Mouse (Mus musculus) urinary bladder, postnatal 36 days (tissue): ENCODE data around the gene Adam1b.

ENCODE experiments used
- DNase-seq, 2 experiments: peaks; one replicate each; pipeline ENCODE4 v3.0.0; 2022; ENCODE audit warnings: low spot score in 2 of 2, mixed read lengths in 1 of 2

Gene Adam1b

DNA sequence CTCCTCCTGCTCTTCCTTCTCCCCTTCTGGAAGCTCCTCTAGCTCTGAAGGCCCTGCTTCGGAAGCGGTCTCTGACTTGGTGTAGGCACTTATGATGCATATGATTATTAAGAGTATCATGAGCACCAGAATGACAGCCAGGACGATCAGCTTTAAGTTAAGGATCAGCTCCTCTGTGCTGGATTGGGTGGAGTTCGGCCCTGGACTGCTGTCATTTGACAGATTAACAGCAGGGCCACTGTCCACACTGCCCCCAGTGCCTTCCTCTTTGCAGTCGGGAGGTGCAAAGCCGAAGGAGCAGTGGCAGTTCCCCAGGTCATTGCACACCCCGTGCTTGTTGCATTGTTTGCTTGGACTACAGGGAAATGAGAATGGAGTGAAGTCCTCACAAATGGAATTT, 2.5 kb downstream of the Adam1b start:
- no peak for DNase-seq

DNA sequence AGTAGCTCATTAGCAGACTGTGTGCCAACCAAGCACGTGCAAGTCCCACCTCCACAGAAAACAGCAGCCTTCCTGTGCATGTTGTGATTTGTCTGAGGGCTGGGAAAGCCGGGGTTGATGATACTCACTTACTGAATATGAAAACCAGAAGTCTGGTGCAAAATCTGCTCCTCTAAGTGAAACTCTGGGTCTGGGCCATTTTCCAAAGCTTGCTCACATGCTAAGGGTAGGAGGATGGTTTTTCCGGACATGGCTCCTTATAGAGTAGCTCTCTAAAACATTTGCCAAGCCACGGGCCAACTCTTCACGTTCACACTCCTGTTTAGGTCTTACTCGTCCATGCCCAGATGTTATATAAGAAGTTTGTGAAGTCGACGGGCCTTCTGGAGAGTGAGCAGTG, 9.9 kb downstream of the Adam1b start:
- no peak for DNase-seq

DNA sequence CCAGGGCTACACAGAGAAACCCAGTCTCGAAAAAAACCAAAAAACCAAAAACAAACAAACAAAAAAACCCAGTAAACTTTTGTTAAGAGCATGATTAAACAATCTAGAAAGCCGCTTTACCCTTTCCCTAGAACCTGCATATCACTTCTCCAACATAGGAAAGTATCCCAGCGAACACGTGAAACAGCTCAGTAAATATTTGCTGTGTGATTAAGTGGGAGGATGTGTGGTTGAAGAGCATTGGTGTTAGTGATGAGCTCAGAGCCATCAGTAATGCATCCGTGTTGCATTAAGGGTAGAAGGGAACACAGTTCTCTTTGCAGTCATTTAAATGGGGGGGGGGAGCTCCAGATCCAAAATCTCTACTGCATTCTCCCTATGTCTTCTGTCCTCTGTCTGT, 18.4 kb downstream of the Adam1b start:
- DNase-seq, result no peak

DNA sequence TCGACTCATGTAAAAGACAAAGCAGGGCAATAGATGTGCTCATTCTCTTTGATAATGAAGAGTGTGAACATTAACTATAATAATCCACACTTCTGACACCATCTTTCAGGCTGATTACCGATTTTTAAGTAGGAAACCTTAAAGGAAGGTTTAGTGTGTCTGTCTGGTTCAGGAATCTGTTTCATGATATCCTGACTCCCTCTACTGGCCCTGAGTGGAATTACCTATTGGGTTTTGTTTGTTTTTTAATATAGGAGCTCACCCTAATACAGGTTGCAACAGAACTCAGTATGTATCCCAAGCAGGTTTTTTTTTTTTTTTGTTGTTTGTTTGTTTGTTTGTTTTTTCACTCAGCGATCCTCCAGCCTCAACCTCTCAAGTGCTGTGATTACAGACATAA, 25.6 kb downstream of the Adam1b start:
- peak in 1 of 2 experiments; percentile 20 for DNase-seq

DNA sequence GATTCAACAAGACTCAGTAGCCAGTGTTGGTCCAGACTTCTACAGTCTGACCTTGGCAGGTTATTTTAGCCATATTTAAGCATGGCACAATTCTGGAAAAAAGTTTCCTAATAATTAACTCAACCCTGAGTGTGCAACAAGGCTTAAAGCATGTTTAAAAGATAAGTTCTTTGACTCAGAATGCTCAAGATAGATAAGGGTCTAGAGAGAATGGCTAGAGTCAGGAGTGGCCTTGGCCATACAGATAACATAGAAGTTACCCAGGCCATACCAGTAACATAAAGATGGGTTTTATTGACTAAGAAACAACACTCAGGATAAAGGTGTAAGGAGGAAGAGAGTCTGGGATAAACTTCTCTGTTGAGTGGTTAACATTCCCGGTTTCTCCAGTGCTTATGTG, 27.2 kb downstream of the Adam1b start:
- DNase-seq, result no peak

DNA sequence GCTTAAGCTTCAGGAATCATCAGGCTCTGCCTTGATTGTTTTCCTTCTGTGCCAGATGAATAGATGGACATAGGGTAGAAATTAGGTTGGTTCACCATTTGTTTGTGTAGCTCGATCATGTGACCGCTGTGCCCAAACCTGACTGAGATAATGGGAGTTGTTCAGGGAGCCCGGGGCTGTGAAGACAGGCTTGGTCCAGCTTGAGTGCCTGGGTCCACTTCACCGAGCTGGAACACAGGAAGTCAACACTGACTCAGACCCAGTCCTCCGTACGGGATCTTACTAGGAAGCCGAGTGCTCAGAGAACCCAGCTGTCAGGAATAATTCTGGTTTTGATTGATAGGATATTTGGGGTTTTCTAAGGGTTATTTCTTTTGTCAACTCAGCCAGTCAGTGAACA, 28.6 kb downstream of the Adam1b start:
- peak; percentile 30 to 39 for DNase-seq

DNA sequence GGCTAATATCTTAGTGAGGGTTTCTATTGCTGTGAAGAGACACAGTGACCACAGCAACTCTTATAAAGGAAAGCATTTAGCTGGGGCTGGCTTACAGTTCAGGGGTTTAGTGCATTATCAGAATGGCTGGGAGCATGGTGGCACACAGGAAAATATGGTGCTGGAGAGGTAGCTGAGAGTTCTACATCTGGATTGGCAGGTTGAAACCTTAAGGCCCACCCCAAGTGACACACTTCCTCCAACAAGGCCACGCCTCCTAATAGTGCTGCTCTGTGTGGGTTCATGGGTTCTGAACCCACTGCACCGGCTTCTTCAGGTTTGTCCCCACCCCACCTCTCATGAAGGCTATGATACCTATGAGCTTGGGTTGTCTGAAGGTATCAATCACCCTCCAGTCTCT, 30.8 kb downstream of the Adam1b start:
- no peak for DNase-seq

DNA sequence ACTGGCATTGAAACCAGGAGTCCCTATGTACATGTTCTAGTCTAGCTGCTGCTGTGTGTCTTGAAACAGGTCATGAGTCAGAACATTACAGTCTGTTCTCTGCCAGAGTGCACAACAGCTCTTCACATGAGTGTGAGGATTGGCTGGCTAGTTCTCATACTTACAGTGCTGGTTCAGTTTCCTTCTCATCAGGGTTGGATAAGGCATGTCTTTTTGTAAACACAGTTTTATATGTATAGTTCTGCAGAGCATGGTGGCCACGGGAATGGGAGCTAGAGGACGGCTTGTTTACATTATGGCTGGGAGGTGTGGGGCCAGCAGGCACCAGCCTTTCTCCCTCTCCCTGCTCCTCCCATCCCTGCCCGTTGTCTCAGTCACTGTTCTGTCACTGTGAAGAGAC, 33.7 kb downstream of the Adam1b start:
- DNase-seq, result no peak

DNA sequence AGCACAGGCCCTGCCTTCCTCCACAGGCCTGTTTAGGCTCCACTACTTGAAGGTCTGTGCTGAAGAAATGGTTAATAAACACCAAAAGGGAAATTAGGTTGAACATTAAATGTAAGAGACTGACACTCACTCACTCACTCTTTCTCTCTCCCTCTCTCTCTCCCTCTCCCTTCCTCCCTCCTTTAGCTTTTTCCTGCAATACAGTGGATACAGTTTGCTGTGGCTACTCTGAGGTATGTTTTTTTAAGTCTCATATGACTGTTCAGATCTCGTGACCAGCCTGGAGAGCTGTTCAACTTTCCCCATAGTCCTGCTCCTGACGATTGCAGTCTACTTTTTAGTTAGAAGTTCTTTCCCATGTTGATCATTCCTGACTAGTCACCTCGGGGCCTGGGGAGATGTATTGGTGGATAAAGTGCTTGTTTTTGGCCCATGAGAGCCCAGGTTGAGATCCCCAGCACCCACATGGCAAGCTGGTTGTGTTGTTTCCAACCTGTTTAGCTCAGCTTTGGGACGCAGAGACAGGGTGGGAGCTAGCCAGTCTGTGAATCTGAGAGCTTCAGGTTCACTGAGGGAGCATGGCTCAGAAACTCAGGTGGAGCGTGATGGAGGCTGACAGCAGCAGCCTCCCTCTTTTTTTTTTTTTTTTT, 39.5 kb downstream of the Adam1b start:
- DNase-seq, result no peak

DNA sequence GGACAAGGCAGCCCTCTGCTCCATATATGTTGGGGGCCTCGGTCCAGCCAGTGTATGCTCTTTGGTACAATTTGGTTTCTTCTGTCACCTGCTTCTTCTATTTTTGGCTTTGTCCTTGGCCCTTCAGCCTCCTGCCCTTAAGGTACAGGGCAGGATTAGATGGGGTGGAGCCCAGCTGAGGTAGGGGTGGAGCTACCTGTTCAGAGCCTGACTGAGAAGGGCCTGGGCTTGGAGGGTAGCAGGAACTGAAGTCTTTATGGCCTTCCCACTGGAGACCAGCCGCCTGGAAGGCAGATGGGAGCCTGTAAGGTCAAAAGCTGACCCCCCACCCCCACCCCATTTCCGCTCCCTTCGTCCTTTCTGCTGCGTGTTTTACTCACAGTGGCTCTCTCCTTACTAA, 40.3 kb downstream of the Adam1b start:
- no peak for DNase-seq

DNA sequence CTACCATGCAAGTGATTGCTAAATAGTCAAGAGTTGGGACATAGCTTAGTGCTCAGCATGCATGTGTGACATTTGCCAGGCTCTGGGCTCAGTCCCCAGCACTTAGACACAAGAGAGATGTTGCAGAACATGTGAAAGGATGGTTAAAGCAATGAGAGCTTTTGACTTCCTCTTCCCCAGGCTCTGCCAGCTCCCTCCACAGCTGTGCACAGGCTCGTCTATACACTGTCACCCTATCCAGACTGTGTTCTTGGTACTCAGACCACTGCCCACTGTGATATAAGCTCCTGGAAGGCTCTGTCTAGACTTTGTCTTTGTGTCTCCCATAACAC, 41.1 kb downstream of the Adam1b start:
- no peak for DNase-seq

DNA sequence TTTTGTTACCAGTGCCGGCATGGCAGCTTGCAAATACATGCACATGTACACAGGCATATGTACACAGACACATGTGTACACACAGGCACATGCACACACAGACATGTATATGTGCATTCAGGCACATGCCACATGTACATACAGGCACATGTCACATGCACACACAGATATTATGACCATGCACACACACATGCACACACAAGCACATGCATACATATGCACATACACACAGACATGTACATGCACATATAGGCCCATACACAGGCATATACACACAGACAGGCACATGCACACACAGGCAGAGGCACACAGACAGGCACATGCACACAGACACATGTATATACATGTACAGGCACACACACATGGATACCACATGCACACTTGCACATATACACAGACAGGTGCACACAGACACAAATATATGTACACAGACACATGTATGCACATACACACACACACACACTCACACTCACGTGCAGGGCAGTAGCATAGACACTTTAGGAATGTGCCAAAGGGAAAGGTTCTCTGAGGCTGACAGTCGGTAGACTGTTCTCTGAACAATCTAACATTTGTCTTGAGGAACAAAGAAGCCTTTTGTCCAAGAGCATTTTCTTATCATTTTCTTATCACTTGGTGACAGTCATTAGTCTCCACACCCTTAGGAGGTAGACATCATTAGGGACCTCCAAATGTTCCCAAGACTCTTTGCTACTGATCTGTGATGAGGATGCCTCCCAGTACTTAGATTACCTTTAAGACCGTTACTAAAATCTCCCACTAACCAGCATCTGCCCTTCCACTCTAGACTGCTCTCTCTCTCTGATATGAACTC, 41.7 kb downstream of the Adam1b start:
- no peak for DNase-seq

DNA sequence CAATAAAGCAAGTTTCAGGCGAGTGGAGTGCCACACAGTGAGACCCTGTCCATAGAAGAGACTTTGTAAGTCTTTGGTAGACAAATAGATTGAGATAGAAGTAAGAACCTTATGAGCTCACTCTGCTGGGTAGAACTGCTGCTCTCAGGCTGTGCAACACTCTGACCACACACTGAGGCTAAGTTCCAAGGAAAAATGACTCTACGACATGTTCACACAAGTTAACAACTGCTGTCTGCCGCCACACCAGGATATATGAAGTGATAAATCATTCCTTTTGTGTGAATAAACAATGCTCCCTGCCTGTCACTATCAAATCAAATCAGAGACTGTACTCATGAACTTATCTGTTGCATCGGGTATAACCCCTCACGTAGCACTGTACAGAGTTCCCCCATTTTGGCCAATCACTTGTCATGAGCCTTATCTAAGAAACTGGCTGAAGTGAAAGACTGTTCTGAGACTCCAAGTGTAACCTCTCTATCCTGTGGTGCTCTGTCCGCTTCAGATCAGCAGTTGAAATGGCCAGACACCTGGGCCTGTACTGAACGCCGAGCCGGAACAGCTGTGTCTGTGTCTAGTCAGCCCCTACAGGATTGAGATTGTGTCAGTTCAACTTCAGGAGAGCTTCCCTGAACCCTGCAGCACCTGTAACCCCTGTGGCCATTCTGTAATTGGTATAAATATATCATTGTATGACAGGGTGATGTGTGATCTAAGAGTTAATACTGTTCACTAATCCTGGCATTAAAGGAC, 47.5 kb downstream of the Adam1b start:
- DNase-seq, result no peak

DNA sequence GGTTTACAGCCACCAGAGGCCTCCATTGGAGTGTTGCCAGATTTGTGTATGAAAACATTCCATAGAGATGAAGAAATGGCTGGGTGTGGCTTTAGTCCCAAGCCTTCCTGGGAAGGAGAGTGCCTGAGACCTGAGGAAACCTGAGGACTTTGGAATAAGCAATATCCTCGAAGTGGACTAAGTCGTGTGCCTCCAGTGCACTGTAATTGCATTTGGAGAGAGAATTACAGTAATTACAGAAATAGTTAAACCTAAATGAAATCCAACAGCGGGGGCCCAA, 48.8 kb downstream of the Adam1b start:
- DNase-seq, result no peak

DNA sequence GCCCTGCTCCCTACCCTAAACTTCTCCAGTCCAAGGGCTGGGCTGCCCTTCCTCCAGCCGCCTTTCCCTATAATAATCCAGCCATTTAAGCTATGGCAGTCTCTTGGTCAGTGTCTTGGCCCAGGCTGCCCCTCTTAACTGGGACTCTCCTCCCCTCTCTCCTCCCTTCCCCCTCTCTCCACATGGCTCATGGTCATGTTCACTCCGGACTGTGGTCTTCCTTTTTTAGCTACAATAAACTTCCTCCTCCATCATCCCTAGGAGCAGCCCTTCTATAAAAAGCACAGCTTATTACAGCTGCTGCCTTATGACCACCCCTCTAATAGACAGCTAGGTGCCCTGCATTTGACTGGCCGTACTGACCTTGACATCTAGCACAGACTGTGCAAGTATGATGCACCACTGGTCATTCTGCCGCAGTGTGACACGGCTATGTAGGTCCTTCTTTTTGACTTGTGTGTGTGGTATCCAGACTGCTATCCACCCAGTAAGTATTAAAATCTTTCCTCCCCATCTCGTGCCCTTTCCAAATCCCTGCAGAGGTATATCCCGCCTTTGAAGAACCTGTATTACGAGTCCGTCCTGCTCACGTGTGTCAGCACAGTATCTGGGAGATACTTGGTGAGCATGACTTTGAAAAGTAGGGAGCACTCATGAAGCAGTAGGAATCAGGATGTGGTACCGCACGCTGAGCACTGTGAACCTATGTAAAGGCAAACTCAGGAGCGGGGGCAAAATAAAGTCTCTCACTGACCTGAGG, 49.3 kb downstream of the Adam1b start:
- DNase-seq, result no peak

DNA sequence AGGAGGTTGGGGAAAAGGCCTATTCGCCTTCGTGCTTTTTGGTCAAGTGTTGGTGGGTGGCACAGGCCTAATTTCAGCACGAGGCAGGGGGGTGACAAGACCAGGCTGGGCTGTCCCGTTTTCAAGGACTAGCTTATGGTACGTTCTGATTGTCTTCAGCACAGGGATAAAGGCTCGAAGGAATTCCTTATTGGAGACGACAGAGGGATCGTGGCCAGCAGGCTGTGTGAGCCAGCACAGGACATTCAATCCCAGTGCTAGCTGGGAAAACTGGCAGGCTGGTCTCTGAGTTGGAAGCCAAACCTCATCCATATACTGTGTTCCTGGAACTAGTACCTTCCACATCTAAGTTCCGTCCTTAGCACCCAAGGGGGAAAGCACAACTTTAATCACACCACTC, 50.3 kb downstream of the Adam1b start:
- DNase-seq, result peak in 1 of 2 experiments; percentile 41

DNA sequence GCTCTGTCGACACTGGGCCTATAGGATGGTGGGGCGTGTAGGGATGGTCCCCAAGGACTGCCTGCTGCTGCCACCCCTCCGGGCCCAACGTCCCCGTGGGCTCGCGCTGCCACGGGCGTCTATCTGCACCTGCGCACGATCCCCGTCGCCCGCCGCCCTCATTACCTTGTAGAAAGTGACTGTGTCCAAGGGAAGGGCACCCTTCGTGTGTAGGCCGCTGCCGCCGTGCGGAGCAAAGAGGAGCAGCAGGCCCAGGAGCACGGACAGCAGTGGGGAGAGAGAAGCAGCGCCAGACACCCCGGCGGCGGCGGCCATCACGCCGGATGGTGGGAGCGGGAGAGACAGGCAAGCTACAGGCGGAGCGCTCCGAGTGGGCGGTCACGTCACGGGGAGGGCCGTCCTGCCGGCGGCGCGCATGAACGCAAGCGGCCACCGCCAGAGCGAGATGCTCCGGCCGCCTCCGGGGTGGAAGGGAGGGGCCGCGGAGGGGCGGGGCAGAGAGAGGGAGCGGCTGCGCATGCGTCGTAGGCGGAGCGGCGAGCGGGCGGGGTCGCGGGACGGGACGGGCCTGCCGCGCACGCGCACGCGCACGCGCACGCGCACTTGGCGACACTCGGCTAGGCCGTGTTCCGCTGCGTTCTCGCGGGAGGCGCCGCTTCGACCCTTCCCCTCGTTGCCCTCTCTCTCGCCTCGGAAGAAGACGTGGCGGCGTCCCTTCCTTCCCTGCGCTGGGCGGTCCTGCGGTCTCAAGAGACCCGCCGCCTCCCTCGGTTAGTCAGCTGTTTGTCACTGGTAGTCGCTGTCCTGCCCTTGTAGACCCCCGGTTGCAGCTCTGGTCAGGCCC, 51.0 kb downstream of the Adam1b start, which contains the start of gene Erp29:
Gene Erp29 (minus strand): TSS at position 481 of the 844 bp plus-strand sequence.
- DNase-seq, result peak; percentile 98 to 99

DNA sequence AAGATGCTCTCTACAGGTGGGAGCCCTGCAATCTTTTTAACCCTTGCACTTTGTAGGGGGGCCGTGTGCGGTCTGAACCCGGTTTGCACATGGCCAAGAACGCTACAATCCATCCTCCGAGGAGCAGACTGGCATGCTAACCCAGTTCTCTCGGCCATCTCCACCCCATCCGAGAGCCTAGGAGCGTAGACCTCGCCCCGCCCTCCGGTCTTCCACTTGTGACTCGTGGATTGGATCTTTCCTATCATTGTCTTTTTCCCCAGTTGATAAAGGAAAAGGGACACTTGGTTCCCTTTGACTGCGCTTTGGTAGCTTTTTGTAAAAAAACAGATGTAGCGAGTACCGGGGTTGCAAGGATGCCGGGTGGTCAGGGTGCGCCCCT, 51.6 kb downstream of the Adam1b start, which contains the start of gene Tmem116:
Gene Tmem116 (plus strand): TSS at position 250 of the 382 bp plus-strand sequence.
- peak in 1 of 2 experiments; percentile 34 for DNase-seq

DNA sequence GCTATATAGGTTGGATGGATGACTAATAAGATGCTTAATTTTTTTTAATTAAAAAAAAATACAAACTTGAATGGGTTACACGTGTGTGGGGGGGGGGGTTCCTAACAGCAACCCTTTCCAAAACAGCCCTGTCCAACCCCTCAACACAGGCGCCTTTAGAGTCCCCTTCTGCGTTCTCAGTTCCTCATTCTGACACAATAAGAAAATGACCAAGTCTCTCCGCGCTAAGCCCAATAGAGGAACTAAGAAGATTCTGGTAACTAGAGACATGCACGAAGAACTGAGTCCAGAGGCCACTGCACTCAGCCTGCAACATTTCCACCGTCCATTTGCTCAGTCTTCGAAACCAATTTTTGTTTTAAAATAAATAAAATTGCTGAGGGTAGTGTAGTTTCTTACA, 52.0 kb downstream of the Adam1b start:
- DNase-seq, result no peak

DNA sequence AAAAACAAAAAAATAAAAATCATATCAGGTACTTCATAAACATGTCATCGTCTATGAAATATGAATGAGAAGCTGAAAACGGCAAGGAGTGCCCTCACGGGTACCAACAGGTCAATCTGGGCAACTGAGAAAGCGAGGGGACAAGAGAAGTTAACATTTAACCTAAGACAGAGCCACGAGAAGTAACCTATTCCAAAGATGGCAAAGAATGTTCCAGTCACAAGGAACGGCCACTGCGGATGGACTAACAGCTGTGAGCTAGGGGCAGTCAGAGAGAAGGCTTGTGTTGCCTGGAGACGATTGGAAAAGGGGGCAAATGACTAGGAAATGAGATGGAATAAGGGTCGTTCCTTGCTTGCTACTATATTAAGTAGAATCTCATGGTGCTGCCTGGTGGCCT, 52.8 kb downstream of the Adam1b start:
- DNase-seq, result no peak
